Mouse (Mus musculus): ENCODE measurements at regions not wholly inside any gene's neighbourhood (a gene's known extent, or its start where the extent isn't known, plus 50 kb on each side); places are given as distances from the start of the nearest gene placed in this dataset.
A peak's percentile ranks its signal among the peaks of the same experiment; 100 is the strongest.
"Not testable (repeated sequence)": the region's sequence is repeated elsewhere in the genome, so short reads cannot be mapped to it uniquely, and the experiment has no call there.

- no peak for DNase-seq
These were observed 421.0 kb downstream of the Hs3st1 start for GRCm38 (mm10) chr5:39334241-39334640.

DNA sequence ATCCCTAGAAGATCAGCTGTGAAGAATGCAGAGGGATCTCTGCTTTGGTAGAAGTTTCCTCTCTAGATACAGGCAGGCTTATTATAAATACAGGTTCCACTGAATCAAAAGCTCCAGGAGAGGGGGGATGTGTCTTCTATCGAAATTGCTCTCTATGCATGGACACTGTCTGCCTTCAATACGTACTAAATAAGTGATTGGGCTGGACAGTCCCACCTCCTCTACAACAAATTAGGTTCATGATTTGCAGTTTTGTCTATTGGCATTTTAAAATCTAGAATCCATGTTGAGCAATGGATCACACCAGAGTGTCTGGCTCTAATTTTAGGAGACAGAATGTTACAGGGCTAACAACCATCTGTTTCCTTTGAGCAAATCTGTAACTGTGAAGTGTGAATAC, 429.9 kb downstream of the Hs3st1 start:
- no peak for DNase-seq

DNA sequence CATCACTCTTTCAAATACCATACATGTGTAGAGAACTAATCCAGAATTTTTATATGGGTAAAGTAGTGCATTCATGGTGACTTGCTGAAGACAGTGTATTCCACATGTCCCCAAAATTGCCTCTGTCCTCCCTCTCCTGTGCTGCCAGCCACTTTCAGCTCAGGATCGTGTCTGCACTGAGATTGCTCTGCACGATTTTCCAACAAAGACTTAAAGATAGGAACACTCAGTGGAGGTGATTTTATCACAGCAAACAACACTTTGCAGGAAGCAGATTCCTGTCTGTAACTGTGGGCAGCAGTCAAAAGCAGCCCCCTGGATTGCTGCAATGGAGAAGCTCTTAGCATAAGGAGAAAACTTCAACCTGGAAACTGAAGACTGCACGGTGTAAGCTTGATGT, 438.8 kb downstream of the Hs3st1 start:
- no peak for DNase-seq

GRCm38 (mm10) chr5:39311211-39311610, 434.6 kb upstream of the Clnk start:
- no peak for DNase-seq

DNA sequence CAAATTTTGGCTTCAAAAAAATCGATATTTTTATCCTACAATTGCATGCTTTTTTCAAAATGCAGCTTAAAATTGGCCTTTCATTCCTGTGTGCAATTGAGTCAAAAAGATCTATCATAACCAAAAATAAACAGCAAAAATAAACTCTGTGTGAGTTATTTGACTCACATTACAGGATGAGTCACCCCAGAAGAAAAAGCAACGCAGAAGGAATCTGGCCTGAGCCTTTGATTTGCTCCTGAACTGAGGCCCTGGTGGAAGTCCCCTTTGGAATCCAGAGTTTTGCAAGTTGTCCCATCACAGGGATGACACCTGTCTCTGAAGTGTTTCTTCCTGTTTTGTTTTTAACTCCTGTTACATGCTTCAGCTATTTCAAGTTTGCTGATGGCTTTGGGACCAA, 429.2 kb upstream of the Clnk start:
- DNase-seq, result no peak

DNA sequence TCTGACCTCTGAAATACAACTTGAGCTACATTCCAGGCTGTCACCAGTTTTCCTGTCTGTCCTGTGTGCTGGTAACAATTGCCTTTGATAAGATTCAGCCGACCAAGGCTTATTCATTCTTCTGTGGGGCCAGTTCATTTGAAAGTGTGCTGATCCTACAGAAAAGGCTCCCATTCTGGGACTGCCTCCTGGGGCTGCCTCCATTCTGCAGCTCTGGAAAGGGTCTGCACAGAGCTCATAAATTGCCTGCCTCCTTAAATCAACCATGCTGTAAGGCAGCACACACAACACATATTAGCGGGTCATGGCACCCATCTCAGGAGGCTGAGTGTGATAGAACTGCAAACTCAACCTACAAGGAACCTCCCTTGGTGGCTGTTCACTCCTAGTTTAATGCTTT, 416.2 kb upstream of the Clnk start:
- peak; percentile 1 for DNase-seq

GRCm38 (mm10) chr5:39281021-39281420, 404.4 kb upstream of the Clnk start:
- DNase-seq, result no peak

DNA sequence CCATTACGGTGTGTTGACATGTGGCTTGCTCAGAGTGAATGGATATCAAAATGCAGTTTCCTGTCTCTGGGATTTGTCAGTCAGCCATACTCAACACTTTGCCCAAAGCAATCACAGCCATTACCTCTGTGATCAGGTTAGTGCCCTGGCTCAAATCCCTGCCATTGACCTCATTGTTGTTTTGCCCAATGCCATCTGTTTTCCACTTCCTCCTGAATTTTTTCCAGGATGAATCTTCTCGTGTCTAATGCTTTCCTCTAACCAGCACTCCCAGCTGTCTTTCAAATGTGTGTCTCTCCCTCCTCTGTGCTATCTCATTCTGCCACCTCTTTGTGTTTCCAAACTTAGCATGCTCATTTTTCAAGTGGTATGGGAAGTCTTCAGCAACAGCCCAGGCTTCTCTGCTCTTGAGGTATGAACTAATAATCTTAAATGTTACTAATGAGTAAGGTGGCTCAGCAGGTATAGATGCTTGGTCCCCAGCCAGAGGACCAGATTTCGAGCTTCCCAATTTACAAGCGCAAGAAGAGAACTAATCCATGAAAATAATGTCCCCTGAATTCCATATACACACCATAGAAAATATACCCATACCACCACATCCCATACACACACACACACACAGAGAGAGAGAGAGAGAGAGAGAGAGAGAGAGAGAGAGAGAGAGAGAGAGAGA, 397.2 kb upstream of the Clnk start:
- DNase-seq, result no peak

DNA sequence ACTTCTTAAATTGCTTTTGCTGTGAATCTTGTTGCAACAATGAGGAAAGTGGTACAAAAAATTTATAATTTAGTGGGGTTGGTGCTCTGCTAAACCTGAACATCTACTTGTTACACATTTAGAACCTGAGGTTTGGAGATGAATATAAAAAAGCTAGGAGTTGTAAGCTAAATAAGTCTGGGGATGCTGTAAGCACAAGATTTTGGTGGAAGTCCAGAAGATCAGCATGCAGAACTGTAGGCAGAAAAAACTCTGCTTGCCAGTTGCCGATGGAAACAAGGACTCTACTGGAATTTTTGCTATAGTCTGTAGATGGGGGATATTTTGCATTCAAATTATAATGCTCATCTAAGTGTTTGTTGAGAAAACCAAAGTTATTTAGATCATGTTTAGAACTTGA, 390.5 kb upstream of the Clnk start:
- no peak for DNase-seq

DNA sequence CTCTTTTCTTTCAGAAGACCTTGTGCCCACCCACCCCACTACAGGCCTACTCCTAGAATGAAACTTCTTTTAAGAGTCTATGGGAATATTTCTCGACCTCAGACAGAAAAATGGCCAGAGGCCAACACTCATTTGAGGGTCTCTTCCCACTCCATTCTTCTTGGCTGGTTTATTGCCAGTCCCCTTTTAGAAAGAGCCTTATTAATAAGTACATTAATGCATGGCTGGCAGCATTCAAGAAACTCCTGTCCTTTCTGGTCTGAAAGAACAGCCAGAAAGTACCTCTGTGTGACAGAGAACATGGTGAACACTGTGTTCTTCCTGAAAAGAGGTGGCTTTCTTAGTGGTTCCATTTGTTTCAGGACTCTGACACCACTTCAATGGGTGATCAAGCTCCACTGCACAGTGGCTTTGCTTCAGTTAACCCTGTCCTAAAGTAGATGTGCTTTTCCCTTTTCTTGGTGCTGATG, 384.1 kb upstream of the Clnk start:
- DNase-seq, result no peak

DNA sequence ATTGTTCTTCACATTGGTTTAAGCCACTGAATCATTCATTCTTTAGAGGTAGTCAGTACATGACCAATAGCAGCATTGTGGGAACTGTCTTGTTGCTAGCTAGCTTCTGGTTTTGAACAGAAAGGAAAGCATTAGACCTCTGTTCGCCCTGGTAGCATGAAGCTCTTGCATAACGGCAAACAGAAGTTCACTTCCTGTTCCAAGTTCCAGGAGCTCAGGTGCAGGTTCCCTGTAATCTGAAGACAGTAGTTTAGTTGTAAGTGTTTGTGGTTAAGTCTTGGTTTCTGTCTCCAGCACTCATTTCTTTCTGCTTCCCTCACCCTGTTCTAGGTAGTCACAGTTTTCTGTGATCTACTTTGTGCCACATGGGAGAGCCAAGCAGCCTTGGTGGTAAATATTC, 381.1 kb upstream of the Clnk start:
- no peak for DNase-seq

- DNase-seq, result no peak
These were observed 375.6 kb upstream of the Clnk start for GRCm38 (mm10) chr5:39252206-39252605.

DNA sequence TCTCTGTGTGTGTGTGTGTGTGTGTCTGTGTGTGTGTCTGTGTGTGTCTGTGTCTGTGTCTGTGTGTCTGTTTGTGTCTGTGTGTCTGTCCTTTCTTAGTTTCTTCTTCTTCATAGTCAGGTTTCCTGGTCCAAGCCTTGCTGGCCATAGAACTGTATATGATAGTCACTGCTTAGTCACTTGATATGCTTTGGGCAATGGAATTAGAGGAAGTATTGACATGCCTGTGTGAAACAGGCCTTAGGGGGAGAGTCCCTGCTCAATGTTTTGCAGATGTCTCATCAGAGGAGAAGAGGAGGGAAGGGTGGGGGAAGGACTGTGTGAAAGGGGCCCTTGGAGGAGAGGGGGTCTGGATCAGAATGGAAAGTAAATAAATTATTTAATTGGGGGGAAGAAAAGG, 374.4 kb upstream of the Clnk start:
- no peak for DNase-seq

DNA sequence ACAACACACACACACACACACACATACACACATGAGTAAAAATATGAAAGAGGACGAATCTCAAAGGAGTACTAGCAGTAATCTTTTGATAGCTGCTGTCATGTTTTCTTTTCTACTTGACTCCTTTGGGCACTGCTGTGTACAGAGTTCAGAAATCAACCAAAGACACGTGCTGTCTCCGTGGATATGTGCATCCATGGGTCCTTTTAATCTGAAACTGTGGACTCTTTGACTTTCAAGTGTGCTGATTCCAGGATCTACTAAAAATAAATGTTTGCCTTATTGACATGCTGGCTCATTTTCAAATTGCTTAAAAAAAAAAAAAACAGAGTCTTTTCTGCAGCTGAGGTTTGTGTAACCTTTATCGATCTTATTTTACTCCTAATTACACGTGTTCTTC, 343.1 kb upstream of the Clnk start:
- no peak for DNase-seq

- DNase-seq, result no peak
These were observed 339.7 kb upstream of the Clnk start for GRCm38 (mm10) chr5:39216326-39216725.

- DNase-seq, result no peak
These were observed 338.4 kb upstream of the Clnk start for GRCm38 (mm10) chr5:39215016-39215415.

GRCm38 (mm10) chr5:39212550-39212949, 335.9 kb upstream of the Clnk start:
- no peak for DNase-seq

GRCm38 (mm10) chr5:39198856-39199255, 322.2 kb upstream of the Clnk start:
- peak; percentile 1 for DNase-seq

DNA sequence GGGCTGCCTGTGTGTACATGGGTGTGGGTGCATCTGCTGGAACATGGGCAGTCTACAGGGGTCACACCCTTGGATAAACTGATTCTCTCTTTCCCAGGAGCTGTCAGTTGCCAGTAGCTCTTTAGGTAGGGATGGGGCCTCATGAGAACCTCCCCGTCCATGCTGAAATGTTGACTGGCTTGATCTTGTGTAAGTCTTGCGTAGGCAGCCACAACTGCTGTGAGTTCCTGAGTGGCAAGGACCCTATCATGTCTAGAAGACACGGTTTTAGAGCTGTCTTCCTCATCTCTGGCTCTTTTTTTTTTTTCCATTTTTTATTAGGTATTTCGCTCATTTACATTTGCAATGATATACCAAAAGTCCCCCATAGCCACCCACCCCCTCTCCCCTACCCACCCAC, 314.5 kb upstream of the Clnk start:
- DNase-seq, result not testable (repeated sequence)

GRCm38 (mm10) chr5:39181616-39182402, 305.2 kb upstream of the Clnk start:
- DNase-seq, result no peak

DNA sequence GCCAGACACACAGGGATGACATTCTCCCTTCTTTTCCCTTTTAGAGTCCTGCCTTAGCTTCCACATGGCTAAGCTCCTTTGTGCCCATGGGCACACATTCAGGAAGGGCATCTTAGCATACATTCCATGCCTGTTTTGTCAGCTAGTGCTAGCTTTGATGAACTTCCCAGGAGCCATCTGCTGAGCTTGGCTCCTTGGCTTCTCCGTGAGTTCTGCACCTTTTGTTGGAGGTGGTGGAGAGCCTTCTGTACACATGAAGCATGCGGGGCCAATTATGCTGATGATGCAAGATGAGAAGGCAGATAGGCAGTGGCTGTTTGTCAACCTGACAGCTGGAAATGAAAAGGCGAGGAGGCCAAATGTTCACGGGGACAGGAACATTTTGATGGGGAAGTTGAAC, 304.4 kb upstream of the Clnk start:
- DNase-seq, result no peak

DNA sequence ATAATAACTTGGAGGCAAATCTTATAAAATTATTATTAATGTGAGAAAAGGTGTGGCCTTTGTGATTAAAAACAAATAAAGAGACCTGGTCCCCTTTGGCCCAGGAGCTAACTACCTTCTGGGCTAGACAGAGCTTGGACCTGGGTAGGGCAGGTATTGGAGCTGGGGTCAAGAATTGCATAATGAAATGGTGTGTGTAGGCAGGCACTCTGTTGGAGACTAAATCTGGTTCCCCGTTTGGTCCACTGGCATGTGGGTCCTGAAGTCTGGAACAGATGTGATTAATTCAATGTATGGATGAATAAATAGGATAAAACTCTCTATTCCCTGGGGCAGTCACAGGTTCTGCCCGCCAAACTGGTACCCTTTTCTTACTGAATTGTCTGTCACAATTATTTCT, 301.3 kb upstream of the Clnk start:
- DNase-seq, result no peak

DNA sequence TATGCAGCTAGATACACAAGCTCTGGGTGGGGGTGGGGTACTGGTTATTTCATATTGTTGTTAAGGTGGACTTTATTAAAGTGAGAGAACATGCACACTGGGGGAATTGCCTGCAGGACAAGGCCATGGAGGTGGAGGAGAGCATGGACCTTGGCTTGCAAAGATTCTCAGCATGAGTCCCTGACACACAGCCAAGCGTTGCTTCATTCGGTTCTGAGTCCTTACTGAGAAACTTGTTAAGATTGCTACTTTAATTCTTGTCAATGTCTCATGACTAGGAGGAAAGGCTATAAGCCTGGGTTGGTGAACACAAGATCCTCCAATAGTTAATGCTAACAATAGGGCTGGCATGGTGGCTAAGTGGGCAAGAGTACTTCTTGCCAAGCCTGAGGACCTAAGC, 300.3 kb upstream of the Clnk start:
- DNase-seq, result no peak

DNA sequence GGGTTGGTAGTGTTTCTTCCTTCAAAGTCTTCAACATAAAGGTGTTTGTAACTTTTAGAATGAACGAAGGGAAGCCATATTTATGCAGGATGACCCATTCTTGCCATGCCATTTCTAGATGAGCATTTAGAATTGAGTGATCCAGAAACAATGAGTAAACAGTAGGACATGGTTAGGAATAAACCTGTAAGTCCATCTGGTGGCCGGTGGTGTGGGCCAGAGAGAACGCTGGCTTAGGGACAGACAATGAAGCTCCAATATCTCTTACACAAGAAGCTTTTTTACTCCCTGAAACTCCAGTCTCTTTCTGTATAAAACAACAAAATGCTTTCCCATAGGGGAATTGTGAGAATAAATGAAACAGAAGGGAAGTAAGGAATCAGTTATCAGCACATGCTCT, 296.9 kb upstream of the Clnk start:
- no peak for DNase-seq

DNA sequence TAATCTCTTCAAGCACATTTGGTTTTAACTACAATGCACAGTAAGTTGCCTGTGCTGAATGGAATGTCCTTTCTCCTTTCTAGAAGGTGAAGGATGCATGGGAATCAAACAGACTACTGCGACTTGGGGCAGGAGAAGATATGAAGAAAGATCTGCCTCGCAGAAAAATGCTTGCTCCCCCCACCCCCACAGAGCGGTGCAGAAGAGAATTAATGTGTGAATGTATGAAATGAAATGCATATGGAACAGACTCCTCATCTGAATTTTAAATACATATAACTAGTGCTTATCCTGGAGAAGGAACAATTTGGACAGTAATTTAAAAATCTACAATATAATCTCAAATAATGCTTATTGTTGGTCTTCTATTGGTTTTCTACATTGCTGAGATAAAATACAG, 283.0 kb upstream of the Clnk start:
- DNase-seq, result no peak
